Mouse (Mus musculus) small intestine, adult 2 months (tissue): ENCODE data around the gene Pnpla1.
"Not testable (repeated sequence)": the region's sequence is repeated elsewhere in the genome, so short reads cannot be mapped to it uniquely, and the experiment has no call there.

Source experiments
- CTCF ChIP-seq: fragments of 200-500 bp; IDR thresholded peaks from 2 replicates; pipeline ENCODE4 v1.5.1; 2012; ENCODE audit warnings: low read depth, mild to moderate bottlenecking, control low read depth, inconsistent platforms, low read length, moderate library complexity, mixed read lengths; ENCODE audit not compliant: insufficient replicate concordance, insufficient read length; ENCODE audit errors: extremely low read depth
- POLR2A ChIP-seq: fragments of 200-500 bp; IDR thresholded peaks from 2 replicates; pipeline ENCODE4 v1.6.1; 2012; ENCODE audit warnings: low read depth, mild to moderate bottlenecking, control low read depth, inconsistent platforms, low read length, moderate library complexity

GRCm38 (mm10) chr17:28841947-28842346, 16.3 kb upstream of the Pnpla1 start:
- not testable (repeated sequence) for TF ChIP-seq CTCF, POLR2A
